9 mouse cellular contexts compared by ENCODE assay signal in the genomic region with DNA sequence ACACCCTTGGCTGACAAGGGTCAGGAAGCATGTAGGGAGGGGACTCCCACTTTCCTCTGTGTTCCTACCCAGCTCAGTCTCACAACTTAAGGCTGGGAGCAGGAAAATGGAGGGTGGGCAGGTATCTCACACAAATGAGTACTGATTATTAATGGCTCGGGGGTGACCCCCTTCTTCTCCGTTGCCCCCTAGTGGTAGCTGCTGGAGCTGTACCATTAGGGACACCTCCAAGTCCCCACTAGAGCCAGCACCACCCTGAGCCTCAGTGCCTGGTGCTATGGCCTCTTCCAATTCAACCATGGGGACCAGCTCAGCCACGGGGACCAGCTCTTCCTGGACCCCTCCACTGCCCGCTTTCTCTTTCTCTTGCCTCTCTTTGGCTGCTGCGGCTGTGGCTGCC. TPM values are rescaled to one million over a fixed set of nuclear protein-coding genes. Genes with fewer than 3 reads are reported as not detected.
A peak's percentile ranks its signal among the peaks of the same experiment; 100 is the strongest.
DNase-seq lines count a peak whose midpoint lies in the region; ATAC-seq and TF ChIP-seq lines count a peak whose summit lies in the region.
"Had no signal": no experiment of that assay in that cellular context is flagged by ENCODE, and none has a peak within 500 bp of the region (broad histone marks: within the 10 kb centered on the region; RNA-seq: fewer than 3 reads in every experiment).

No protein-coding gene starts in this region.

- WGBS in kidney, embryonic 16.5 days: 64% methylated on average over 5 of the region's 5 CpGs

- H3K9ac ChIP-seq in kidney, embryonic 16.5 days (replicated peaks; ENCODE audit: low read length): no peak overlapping the region
- H3K9ac ChIP-seq: lung, embryonic 15.5 days had no signal

- no peak overlapping the region for H3K4me3 ChIP-seq in kidney, embryonic 16.5 days (ENCODE audit: low read length)
- H3K4me3 ChIP-seq in E14TG2a.4 (replicated peaks; ENCODE audit: low read length): peak overlapping the region; percentile 66
- H3K4me3 ChIP-seq: lung, embryonic 15.5 days had no signal

- no peak for ATAC-seq in kidney, embryonic 16.5 days (ENCODE audit: low FRiP score, low TSS enrichment)

- no peak overlapping the region for H3K27ac ChIP-seq in kidney, embryonic 16.5 days (ENCODE audit: low read length)

- no peak overlapping the region for H3K4me2 ChIP-seq in kidney, embryonic 16.5 days (replicated peaks; ENCODE audit: low read depth, low read length)
- H3K4me2 ChIP-seq: lung, embryonic 15.5 days had no signal

- H3K9me3 ChIP-seq in kidney, embryonic 16.5 days (ENCODE audit: low read length): no peaks in the 10 kb centered on the region
- no peaks in the 10 kb centered on the region for H3K9me3 ChIP-seq in E14TG2a.4 (ENCODE audit: low read length)
- H3K9me3 ChIP-seq: lung, embryonic 15.5 days had no signal

- no peaks in the 10 kb centered on the region for H3K27me3 ChIP-seq in kidney, embryonic 16.5 days (ENCODE audit: insufficient read depth, low read length)
- H3K27me3 ChIP-seq in E14TG2a.4 (ENCODE audit: insufficient read depth, low read length): 0 out of 2 replicates have a peak, but pooled peaks cover under 1% of the 10 kb centered on the region
- H3K27me3 ChIP-seq in splenic B cell, adult 2 months (ENCODE audit: control insufficient read depth, insufficient read depth, low read length, poor library complexity, severe bottlenecking): no peaks in the 10 kb centered on the region
- H3K27me3 ChIP-seq: lung, embryonic 15.5 days had no signal

- DNase-seq in kidney, adult 9 months: peak; percentile 49
- DNase-seq in adrenal gland, adult 2 months: peak; percentile 63
- DNase-seq in gastrocnemius, postnatal 10 days: peak; percentile 65
- peak; percentile 60 for DNase-seq in lung, postnatal 14 days
- peak; percentile 80 for DNase-seq in splenic B cell, adult 2 months (ENCODE audit: low read depth, low spot score)
- DNase-seq in right cerebral cortex, postnatal 10 days (ENCODE audit: low spot score in 2 of 2): no peak

- peaks cover 17% of the 10 kb centered on the region for H3K4me1 ChIP-seq in kidney, embryonic 16.5 days (ENCODE audit: insufficient read depth, low read length)
- H3K4me1 ChIP-seq in E14TG2a.4 (replicated peaks; ENCODE audit: low read depth, low read length): peaks cover 79% of the 10 kb centered on the region

- peaks cover 53% of the 10 kb centered on the region for H3K36me3 ChIP-seq in kidney, embryonic 16.5 days (ENCODE audit: insufficient read depth, low read length)
- peaks cover 64% of the 10 kb centered on the region for H3K36me3 ChIP-seq in E14TG2a.4 (ENCODE audit: insufficient read depth, low read length)
- H3K36me3 ChIP-seq in splenic B cell, adult 2 months (ENCODE audit: control insufficient read depth, insufficient read depth, low read length, poor library complexity, severe bottlenecking): peaks cover 5% of the 10 kb centered on the region

- peak; percentile 74 for TF ChIP-seq CTCF in E14TG2a.4 (conservative IDR thresholded peaks at IDR 0.05; ENCODE audit: low read length)

RNA-seq across cellular contexts. Expression of a gene that starts 4.4 kb away (rescaled TPM):
- 7.1 and 7.8 TPM in 2 replicates for polyA plus RNA-seq in kidney, embryonic 16.5 days (2015; fragmentation: Nextera tagmentation; extraction: Ambion mirVana)
- total RNA-seq in adrenal gland, adult 2 months (2021): not detected
- polyA plus RNA-seq in adrenal gland, adult 2 months (2012; rRNA removed): not detected in 2 replicates
- total RNA-seq in gastrocnemius, postnatal 10 days (2021): over 10,000 TPM; 11,325 to 12,607 TPM

RNA-seq across cellular contexts. Expression of a gene that starts 8.0 kb away (rescaled TPM):
- polyA plus RNA-seq in kidney, embryonic 16.5 days (2015; fragmentation: Nextera tagmentation; extraction: Ambion mirVana): 62.5 and 66.5 TPM in 2 replicates
- 10 to 100 TPM; 54.4 to 61.2 TPM for total RNA-seq in adrenal gland, adult 2 months (2021)
- 90.7 and 93.9 TPM in 2 replicates for polyA plus RNA-seq in adrenal gland, adult 2 months (2012; rRNA removed)
- 10 to 100 TPM; 52.0 to 53.7 TPM for total RNA-seq in gastrocnemius, postnatal 10 days (2021)

RNA-seq across cellular contexts. Expression of a gene that starts 19.9 kb away (rescaled TPM):
- 177 and 196 TPM in 2 replicates for polyA plus RNA-seq in kidney, embryonic 16.5 days (2015; fragmentation: Nextera tagmentation; extraction: Ambion mirVana)
- total RNA-seq in adrenal gland, adult 2 months (2021): 100 to 1,000 TPM; 217 to 239 TPM
- polyA plus RNA-seq in adrenal gland, adult 2 months (2012; rRNA removed): 236 and 278 TPM in 2 replicates
- 100 to 1,000 TPM in 1 of 2 experiments, 10 to 100 TPM in 1; 99.0 to 114 TPM for total RNA-seq in gastrocnemius, postnatal 10 days (2021)

RNA-seq across cellular contexts. Expression of a gene that starts 36.0 kb away (rescaled TPM):
- polyA plus RNA-seq in kidney, embryonic 16.5 days (2015; fragmentation: Nextera tagmentation; extraction: Ambion mirVana): 41.5 and 47.9 TPM in 2 replicates
- 100 to 1,000 TPM in 1 of 2 experiments, 10 to 100 TPM in 1; 83.7 to 108 TPM for total RNA-seq in adrenal gland, adult 2 months (2021)
- polyA plus RNA-seq in adrenal gland, adult 2 months (2012; rRNA removed): 454 and 474 TPM in 2 replicates
- total RNA-seq in gastrocnemius, postnatal 10 days (2021): 10 to 100 TPM; 33.6 to 45.6 TPM

RNA-seq across cellular contexts. Expression of a gene that starts 38.7 kb away (rescaled TPM):
- 36.2 and 39.0 TPM in 2 replicates for polyA plus RNA-seq in kidney, embryonic 16.5 days (2015; fragmentation: Nextera tagmentation; extraction: Ambion mirVana)
- total RNA-seq in adrenal gland, adult 2 months (2021): 10 to 100 TPM; 39.5 to 73.6 TPM
- 55.5 and 69.8 TPM in 2 replicates for polyA plus RNA-seq in adrenal gland, adult 2 months (2012; rRNA removed)
- total RNA-seq in gastrocnemius, postnatal 10 days (2021): 10 to 100 TPM; 11.4 to 15.2 TPM

Comparison
In these comparisons a context has a peak if more than half of its experiments do, and no peak if none do; other contexts are left out.
1. DNase-seq: peak in kidney, adult 9 months (single experiment), adrenal gland, adult 2 months (single experiment), gastrocnemius, postnatal 10 days (single experiment), lung, postnatal 14 days (single experiment) and splenic B cell, adult 2 months (single experiment); none in right cerebral cortex, postnatal 10 days (0 of 2).
2. RNA of a gene that starts 4.4 kb away (total RNA-seq): 11,325 to 12,607 TPM in gastrocnemius, postnatal 10 days; not detected in adrenal gland, adult 2 months; every median in the first group is over 1,000 times any median in the second.